Mouse (Mus musculus) CH12.LX (cell line): ENCODE results near the gene Ninl. TPM values are rescaled to one million over a fixed set of nuclear protein-coding genes. Genes with fewer than 3 reads are reported as not detected.

ENCODE experiments used
- DNase-seq: peaks from one replicate; pipeline ENCODE4 v3.0.0-alpha.2; 2013; ENCODE audit errors: extremely low read depth
- H3K27ac ChIP-seq: 2 replicates; pipeline ENCODE4 v1.5.1; 2012; ENCODE audit warnings: low read depth, mild to moderate bottlenecking, control low read depth, moderate library complexity; ENCODE audit not compliant: insufficient read depth
- H3K27me3 ChIP-seq: replicated peaks from 2 replicates; pipeline ENCODE3; 2012; ENCODE audit warnings: inconsistent platforms
- H3K36me3 ChIP-seq, 2 experiments: replicated peaks in 1 of 2; 2 replicates each; pipeline versions ENCODE3 to v1.6.1; 2012; ENCODE audit warnings: inconsistent platforms in 1 of 2, low read length in 1 of 2, mild to moderate bottlenecking in 1 of 2, mixed read lengths in 1 of 2, moderate library complexity in 1 of 2; ENCODE audit not compliant: control insufficient read depth in 1 of 2, insufficient read depth in 1 of 2
- H3K4me1 ChIP-seq, 2 experiments: 2 replicates each; pipeline ENCODE4 v1.6.1; 2012; ENCODE audit warnings: inconsistent platforms in 1 of 2, moderate library complexity in 1 of 2; ENCODE audit not compliant: insufficient read depth in 2 of 2, control insufficient read depth in 1 of 2
- H3K4me2 ChIP-seq: 2 replicates; pipeline ENCODE4 v1.6.1; 2012; ENCODE audit warnings: low read depth, mild to moderate bottlenecking, control low read depth; ENCODE audit not compliant: poor library complexity, insufficient read depth, severe bottlenecking
- H3K4me3 ChIP-seq, 3 experiments: fragments of 150-350 bp in 1 of 3; sonication (generic) in 1 of 3; replicated peaks in 1 of 3; 2 replicates each; pipeline versions ENCODE3 to v1.5.1; 2011 to 2012; ENCODE audit warnings: low read depth in 2 of 3, low read length in 2 of 3, mild to moderate bottlenecking in 2 of 3, moderate library complexity in 2 of 3, control low read depth in 1 of 3, improper control_type of control experiment in 1 of 3, inconsistent platforms in 1 of 3, mixed read lengths in 1 of 3; ENCODE audit not compliant: poor library complexity in 1 of 3
- H3K79me2 ChIP-seq: replicated peaks from 2 replicates; pipeline ENCODE4 v1.6.1; 2012; ENCODE audit warnings: mild to moderate bottlenecking, moderate library complexity; ENCODE audit not compliant: control insufficient read depth, poor library complexity, insufficient read depth, severe bottlenecking; ENCODE audit errors: extremely low read depth
- H3K9ac ChIP-seq: 2 replicates; pipeline ENCODE4 v1.6.1; 2012; ENCODE audit warnings: low read depth, mild to moderate bottlenecking, control low read depth, moderate library complexity; ENCODE audit not compliant: insufficient read depth
- H3K9me3 ChIP-seq: replicated peaks from 2 replicates; pipeline ENCODE3; 2012; ENCODE audit warnings: low read length, inconsistent platforms, mixed read lengths
- BHLHE40 ChIP-seq: IDR thresholded peaks from 2 replicates; pipeline ENCODE4 v1.6.1; 2011; ENCODE audit warnings: mild to moderate bottlenecking, low read depth, low read length, improper control_type of control experiment
- ELF1 ChIP-seq: IDR thresholded peaks from 2 replicates; pipeline ENCODE4 v1.6.1; 2014; ENCODE audit warnings: low read depth, mild to moderate bottlenecking, inconsistent platforms, low read length, improper control_type of control experiment
- HCFC1 ChIP-seq: IDR thresholded peaks from 2 replicates; pipeline ENCODE4 v1.6.1; 2012; ENCODE audit warnings: low read depth, mild to moderate bottlenecking, inconsistent platforms, low read length, improper control_type of control experiment
- IRF4 ChIP-seq: IDR thresholded peaks from 2 replicates; pipeline ENCODE4 v1.6.1; 2014; ENCODE audit warnings: low read depth, mild to moderate bottlenecking, inconsistent platforms, low read length, improper control_type of control experiment
- MAFK ChIP-seq: IDR thresholded peaks from 2 replicates; pipeline ENCODE4 v1.6.1; 2011; ENCODE audit warnings: low read length, improper control_type of control experiment; ENCODE audit not compliant: insufficient replicate concordance
- MAZ ChIP-seq: IDR thresholded peaks from 2 replicates; pipeline ENCODE4 v1.6.1; 2012; ENCODE audit warnings: low read depth, mild to moderate bottlenecking, inconsistent platforms, low read length, improper control_type of control experiment, moderate library complexity
- MEF2A ChIP-seq: IDR thresholded peaks from 2 replicates; pipeline ENCODE4 v1.6.1; 2014; ENCODE audit warnings: low read depth, mild to moderate bottlenecking, inconsistent platforms, low read length, improper control_type of control experiment, borderline replicate concordance
- MXI1 ChIP-seq: IDR thresholded peaks from 2 replicates; pipeline ENCODE4 v1.6.1; 2011; ENCODE audit warnings: mild to moderate bottlenecking, low read depth, low read length, improper control_type of control experiment
- MYC ChIP-seq: IDR thresholded peaks from 2 replicates; pipeline ENCODE4 v1.6.1; 2011; ENCODE audit warnings: low read depth, mild to moderate bottlenecking, improper control_type of control experiment, low read length
- PAX5 ChIP-seq: IDR thresholded peaks from 2 replicates; pipeline ENCODE4 v1.6.1; 2012; ENCODE audit warnings: low read length, inconsistent platforms, mixed read lengths
- POLR2AphosphoS2 ChIP-seq: IDR thresholded peaks from 2 replicates; pipeline ENCODE4 v1.6.1; 2011; ENCODE audit warnings: low read depth, low read length, improper control_type of control experiment
- RAD21 ChIP-seq: IDR thresholded peaks from 2 replicates; pipeline ENCODE4 v1.6.1; 2011; ENCODE audit warnings: low read depth, mild to moderate bottlenecking, low read length, improper control_type of control experiment, moderate library complexity
- UBTF ChIP-seq: IDR thresholded peaks from 2 replicates; pipeline ENCODE4 v1.6.1; 2012; ENCODE audit warnings: low read depth, mild to moderate bottlenecking, inconsistent platforms, low read length, improper control_type of control experiment, moderate library complexity
- USF1 ChIP-seq: IDR thresholded peaks from 2 replicates; pipeline ENCODE4 v1.6.1; 2014; ENCODE audit warnings: low read depth, mild to moderate bottlenecking, inconsistent platforms, low read length, improper control_type of control experiment
- ZC3H11A ChIP-seq: IDR thresholded peaks from 2 replicates; pipeline ENCODE4 v1.6.1; 2012; ENCODE audit warnings: low read depth, mild to moderate bottlenecking, inconsistent platforms, low read length, improper control_type of control experiment
- ZNF384 ChIP-seq: IDR thresholded peaks from 2 replicates; pipeline ENCODE4 v1.6.1; 2012; ENCODE audit warnings: low read depth, low read length, improper control_type of control experiment, inconsistent platforms
- dilution Hi-C: fragments of 300-500 bp; cut with MboI; formaldehyde crosslinking; loops from 2 replicates; pipeline ENCODE4 v1.14.3; 2020; ENCODE audit warnings: low sequenced_read_pairs; ENCODE audit not compliant: extremely low pct_unique_long_range_greater_than_20kb, extremely low pct_ligation_motif_present
- in situ Hi-C: fragments of 300-500 bp; cut with MboI; formaldehyde crosslinking; loops from 3 replicates; pipeline ENCODE4 v1.14.3; 2019; ENCODE audit warnings: low sequenced_read_pairs, low pct_ligation_motif_present, low pct_unique_long_range_greater_than_20kb, mixed read lengths
- polyA plus RNA-seq: library from polyadenylated mRNA; unstranded; fragments of >175 nt; gene quantifications from 2 replicates; pipeline ENCODE4 v1.2.1, GENCODE M21; 2012; ENCODE audit warnings: low read depth; ENCODE audit not compliant: insufficient read length
- total RNA-seq, 2 experiments: library from RNA; depleted of rRNA; stranded (reverse); fragments of 300-350 nt in 1 of 2; fragments of >200 nt in 1 of 2; gene quantifications; 2 replicates each; pipeline ENCODE4 v1.2.3; 2012 to 2014

Gene Ninl
- total and polyA plus RNA-seq, 3 experiments, result 1.8 to 6.6 (median 3.5) TPM

- H3K4me2 ChIP-seq, result peak overlapping the region; percentile 64; the same call in 1 of the 2 replicates
- no peak for TF ChIP-seq PAX5
- peak; percentile 8 for TF ChIP-seq RAD21
- H3K9ac ChIP-seq, result peak overlapping the region; percentile 78
- dilution Hi-C loops (no loop called here), in situ Hi-C loops (no loop called here)
- H3K9me3 ChIP-seq, result no peaks in the 10 kb centered on the region
- H3K4me1 ChIP-seq, result peaks cover 5 to 20% of the 10 kb centered on the region in 2 experiments; a peak in 2 of 4 replicates
- H3K79me2 ChIP-seq, result peaks cover 24% of the 10 kb centered on the region
- peak; percentile 17 for DNase-seq
- H3K27ac ChIP-seq, result no peak overlapping the region
- H3K27me3 ChIP-seq, result peaks cover 3% of the 10 kb centered on the region
- peaks cover 0 to 4% of the 10 kb centered on the region in 2 experiments for H3K36me3 ChIP-seq
- H3K4me3 ChIP-seq, result peak overlapping the region; percentile 71 to 99 (median 98)
Observed at GRCm38 (mm10) chr2:151039726-151040125, 544 bp upstream of the Ninl start.

GRCm38 (mm10) chr2:151038811-151039222 is 365 bp downstream of the Ninl start:
- in situ Hi-C loops (no loop called here), dilution Hi-C loops (no loop called here)
- Histone ChIP-seq H3K4me1 (peaks cover 5 to 24% of the 10 kb centered on the region in 2 experiments; a peak in 2 of 4 replicates), H3K4me3 (peak overlapping the region; percentile 71 to 99 (median 98)), H3K27me3 (peaks cover 3% of the 10 kb centered on the region), H3K27ac (peak overlapping the region; percentile 29), H3K79me2 (peaks cover 31% of the 10 kb centered on the region), H3K9ac (peak overlapping the region; percentile 93)
- peak; percentile 44 for DNase-seq
- TF ChIP-seq MEF2A (no peak), USF1 (no peak), MAZ (no peak), ZNF384 (peak; percentile 57), HCFC1 (no peak), ZC3H11A (no peak), MAFK (0 out of 2 replicates have a peak, but pooled peaks have one; percentile 2), POLR2AphosphoS2 (no peak)
- TF ChIP-seq, all 38 proteins: peak for 2
- Histone ChIP-seq H3K36me3 (peaks cover 0 to 10% of the 10 kb centered on the region in 2 experiments), H3K4me2 (peak overlapping the region; percentile 81), H3K9me3 (no peaks in the 10 kb centered on the region)

- Histone ChIP-seq H3K9ac (peak overlapping the region; percentile 93), H3K27me3 (peaks cover 2% of the 10 kb centered on the region), H3K36me3 (peaks cover 0 to 16% of the 10 kb centered on the region in 2 experiments), H3K27ac (no peak overlapping the region), H3K79me2 (peaks cover 31% of the 10 kb centered on the region), H3K4me3 (peak overlapping the region; percentile 71 to 99 (median 98)), H3K4me2 (peak overlapping the region; percentile 81), H3K4me1 (peaks cover 5 to 24% of the 10 kb centered on the region in 2 experiments; a peak in 2 of 4 replicates), H3K9me3 (no peaks in the 10 kb centered on the region)
- peak; percentile 24 for DNase-seq
- TF ChIP-seq MAFK (0 out of 2 replicates have a peak, but pooled peaks have one; percentile 0), MYC (0 out of 2 replicates have a peak, but pooled peaks have one; percentile 46), ZC3H11A (no peak), BHLHE40 (peak; percentile 30; the same call in 1 of the 2 replicates), USF1 (no peak), UBTF (no peak), ELF1 (0 out of 2 replicates have a peak, but pooled peaks have one; percentile 41), IRF4 (no peak), MXI1 (peak; percentile 42)
- in situ Hi-C loops, result no loop called here
- dilution Hi-C loops, result no loop called here
Observed at GRCm38 (mm10) chr2:151037876-151038552, 1.2 kb downstream of the Ninl start.
